Mouse (Mus musculus): Measurements from ENCODE around the gene Sec24b. TPM values are rescaled to one million over a fixed set of nuclear protein-coding genes. Genes with fewer than 3 reads are reported as not detected.

The Sec24b gene
- polyA plus RNA-seq, 1 experiment from 2014 or later = 35.6 TPM

DNA sequence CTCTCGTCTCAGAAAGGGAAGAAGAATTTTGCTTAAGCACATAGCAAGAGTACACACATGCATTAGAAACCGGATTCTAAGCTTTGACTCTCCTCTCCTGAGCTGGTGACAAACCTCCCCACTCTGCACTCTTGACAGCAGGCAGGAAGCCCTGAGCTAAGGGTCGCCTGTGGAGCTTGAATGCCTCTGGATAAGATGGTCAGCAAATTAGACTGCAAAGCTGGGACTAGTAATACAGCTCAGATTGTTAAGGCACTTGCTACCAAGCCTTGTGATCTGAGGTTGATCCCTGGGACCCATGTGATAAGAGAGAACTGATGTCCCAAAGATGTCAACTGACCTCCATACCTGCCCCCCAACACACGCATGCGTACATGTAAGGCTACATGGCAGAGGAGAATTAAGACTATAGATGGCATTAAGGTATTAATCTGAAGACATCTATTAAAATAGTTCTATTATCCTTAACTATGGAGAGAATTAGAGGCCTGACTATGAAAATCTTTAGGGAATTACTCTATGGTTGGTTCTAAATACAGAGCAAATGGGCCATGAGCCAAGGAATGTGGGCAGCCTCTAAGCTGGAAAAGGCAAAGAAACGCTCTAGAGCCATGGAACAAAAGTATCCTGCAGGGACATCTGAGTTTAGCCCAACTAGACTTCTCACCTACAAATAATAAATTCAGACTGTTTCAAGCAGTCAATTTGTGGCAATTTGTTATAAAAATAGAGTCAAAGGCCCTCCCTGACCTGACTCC, 8.6 kb downstream of the Sec24b start:
- H3K27me3 ChIP-seq = no peaks in the 10 kb centered on the region
- H3K36me3 ChIP-seq = 0 out of 2 replicates have a peak, but pooled peaks cover 6% of the 10 kb centered on the region
- no peaks in the 10 kb centered on the region for H3K9me3 ChIP-seq
- peaks cover 12% of the 10 kb centered on the region for H3K4me1 ChIP-seq
- 79% methylated on average over 6 of the region's 6 CpGs for WGBS
- no peak overlapping the region for H3K4me2 ChIP-seq (replicated peaks)
- no peak overlapping the region for H3K27ac ChIP-seq (replicated peaks)
- H3K4me3 ChIP-seq = no peak overlapping the region
- ATAC-seq (ENCODE audit: low FRiP score, low read depth) = no peak
- no peak overlapping the region for H3K9ac ChIP-seq (replicated peaks)

DNA sequence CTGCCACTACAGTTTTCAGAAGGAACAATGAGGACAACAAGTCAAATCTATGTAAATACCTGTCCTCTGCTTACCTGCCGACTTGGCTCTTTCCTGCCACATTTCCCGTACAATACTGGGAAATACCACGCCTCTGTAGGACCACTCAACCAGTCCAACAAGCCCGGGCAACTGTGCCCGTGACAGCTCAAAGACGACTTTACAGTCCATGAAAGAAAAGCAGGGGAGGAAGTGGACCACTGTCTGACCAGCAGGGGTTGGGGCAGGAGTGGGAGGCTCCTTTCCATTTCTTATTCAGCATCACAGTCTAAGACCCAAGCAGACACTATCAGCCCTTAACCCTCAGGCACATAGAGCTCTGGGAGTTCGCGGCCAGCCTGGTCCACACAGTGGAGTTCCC, 9.2 kb downstream of the Sec24b start:
- peaks cover 9% of the 10 kb centered on the region for H3K4me1 ChIP-seq
- H3K27ac ChIP-seq (replicated peaks) = no peak overlapping the region
- H3K9me3 ChIP-seq = no peaks in the 10 kb centered on the region
- no peak overlapping the region for H3K4me3 ChIP-seq
- 90% methylated on average over 8 of the region's 8 CpGs for WGBS
- H3K36me3 ChIP-seq = 0 out of 2 replicates have a peak, but pooled peaks cover 6% of the 10 kb centered on the region
- ATAC-seq (ENCODE audit: low FRiP score, low read depth) = no peak
- no peaks in the 10 kb centered on the region for H3K27me3 ChIP-seq
- no peak overlapping the region for H3K4me2 ChIP-seq (replicated peaks)
- no peak overlapping the region for H3K9ac ChIP-seq (replicated peaks)

DNA sequence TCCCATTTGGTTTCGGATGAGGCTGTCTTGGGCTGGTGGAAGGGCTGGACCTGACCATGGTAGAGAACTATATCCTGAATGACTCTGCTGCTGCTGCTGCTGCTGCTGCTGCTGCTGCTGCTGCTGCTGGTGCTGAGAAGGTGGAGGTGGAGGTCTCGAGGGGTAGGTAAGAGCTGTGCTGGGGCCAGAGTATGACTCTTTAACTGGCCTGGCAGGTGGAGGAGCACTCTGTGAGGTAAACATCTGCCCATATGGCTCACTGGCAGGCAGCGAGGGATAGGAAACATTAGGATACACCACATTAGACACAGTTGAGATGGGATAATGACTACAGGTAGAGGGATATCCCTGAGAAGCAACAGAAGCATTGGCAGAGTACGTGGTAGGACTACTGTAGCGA, 20.6 kb downstream of the Sec24b start:
- peaks cover 49% of the 10 kb centered on the region for H3K36me3 ChIP-seq
- WGBS = 94% methylated on average over 5 of the region's 5 CpGs
- H3K4me3 ChIP-seq = no peak overlapping the region
- no peak overlapping the region for H3K9ac ChIP-seq (replicated peaks)
- no peaks in the 10 kb centered on the region for H3K4me1 ChIP-seq
- no peak for ATAC-seq (ENCODE audit: low FRiP score, low read depth)
- no peaks in the 10 kb centered on the region for H3K27me3 ChIP-seq
- H3K27ac ChIP-seq (replicated peaks) = no peak overlapping the region
- H3K9me3 ChIP-seq = peaks cover 4% of the 10 kb centered on the region; the same call in 1 of the 2 replicates
- no peak overlapping the region for H3K4me2 ChIP-seq (replicated peaks)

DNA sequence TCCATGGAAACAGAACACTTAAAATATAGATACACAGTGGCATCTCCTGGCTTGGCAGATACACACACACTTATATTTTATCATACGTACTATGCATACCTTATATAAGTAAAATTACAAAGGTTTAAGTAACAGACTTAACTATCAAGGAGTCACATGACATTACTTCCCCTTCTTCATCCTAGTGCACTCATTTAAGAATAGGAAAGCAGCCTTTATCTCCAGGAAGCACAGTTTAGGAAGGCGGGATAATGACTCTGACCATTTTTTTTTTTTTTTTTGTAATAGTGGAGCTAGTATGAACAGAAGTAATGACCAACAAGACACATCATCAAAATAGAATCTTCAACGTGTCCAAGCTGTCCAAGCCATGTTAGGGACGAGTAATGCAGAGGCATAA, 21.3 kb downstream of the Sec24b start:
- no peak for ATAC-seq (ENCODE audit: low FRiP score, low read depth)
- Histone ChIP-seq H3K4me2 (replicated peaks) (no peak overlapping the region), H3K36me3 (peaks cover 54% of the 10 kb centered on the region), H3K27me3 (no peaks in the 10 kb centered on the region), H3K27ac (replicated peaks) (no peak overlapping the region), H3K9me3 (peaks cover 4% of the 10 kb centered on the region; the same call in 1 of the 2 replicates), H3K4me1 (no peaks in the 10 kb centered on the region), H3K9ac (replicated peaks) (no peak overlapping the region), H3K4me3 (no peak overlapping the region)
- WGBS = 93% methylated on average over 4 of the region's 4 CpGs

DNA sequence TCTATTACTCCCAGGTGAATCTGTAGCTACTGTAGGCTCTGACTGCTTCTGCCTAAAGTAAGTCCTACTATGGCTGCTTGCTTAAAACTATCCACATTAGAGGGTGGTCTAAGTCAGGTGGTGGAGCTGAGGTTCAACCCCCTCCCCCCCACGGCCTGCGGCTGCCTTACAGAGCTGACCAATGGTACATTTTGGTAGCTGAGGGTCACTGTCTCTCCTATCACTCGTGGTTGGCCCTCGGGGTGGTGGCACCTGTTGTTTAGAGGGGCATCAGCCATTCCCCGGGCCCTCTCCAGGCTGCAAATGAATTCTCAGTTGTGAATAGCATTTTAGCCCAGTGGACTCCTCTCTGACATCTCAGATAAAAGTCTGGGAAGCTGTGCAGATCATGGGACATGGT, 32.6 kb downstream of the Sec24b start:
- H3K4me2 ChIP-seq (replicated peaks) = no peak overlapping the region
- H3K9ac ChIP-seq (replicated peaks) = no peak overlapping the region
- H3K27ac ChIP-seq (replicated peaks) = no peak overlapping the region
- WGBS = 91% methylated on average over 5 of the region's 5 CpGs
- no peak overlapping the region for H3K4me3 ChIP-seq
- H3K4me1 ChIP-seq = no peaks in the 10 kb centered on the region
- peaks cover 63% of the 10 kb centered on the region for H3K36me3 ChIP-seq
- no peaks in the 10 kb centered on the region for H3K27me3 ChIP-seq
- no peaks in the 10 kb centered on the region for H3K9me3 ChIP-seq
- no peak for ATAC-seq (ENCODE audit: low FRiP score, low read depth)

DNA sequence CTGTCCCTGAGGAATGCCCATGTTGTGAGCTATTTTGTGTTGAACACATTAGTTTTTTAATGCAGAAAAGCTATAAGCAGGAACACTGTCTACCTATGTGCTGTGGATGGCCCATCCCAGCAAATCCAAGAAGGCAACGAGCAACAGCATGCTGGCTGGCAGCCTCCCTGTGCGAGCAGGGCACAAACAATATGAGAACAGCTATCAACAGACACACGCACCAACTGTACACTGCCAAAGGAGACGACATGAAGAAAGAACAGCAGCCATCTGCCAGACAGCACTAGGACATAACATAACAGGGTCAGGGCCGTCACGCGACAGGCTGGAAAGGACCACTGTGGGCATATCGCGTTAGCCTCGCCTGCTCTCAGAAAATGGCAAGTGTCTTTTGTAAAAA, 35.2 kb downstream of the Sec24b start:
- Histone ChIP-seq H3K4me2 (replicated peaks) (no peak overlapping the region), H3K27me3 (no peaks in the 10 kb centered on the region), H3K36me3 (peaks cover 54% of the 10 kb centered on the region), H3K27ac (replicated peaks) (no peak overlapping the region), H3K9ac (replicated peaks) (no peak overlapping the region), H3K4me1 (no peaks in the 10 kb centered on the region), H3K9me3 (no peaks in the 10 kb centered on the region), H3K4me3 (no peak overlapping the region)
- WGBS = 89% methylated on average over 10 of the region's 10 CpGs
- ATAC-seq (ENCODE audit: low FRiP score, low read depth) = no peak

DNA sequence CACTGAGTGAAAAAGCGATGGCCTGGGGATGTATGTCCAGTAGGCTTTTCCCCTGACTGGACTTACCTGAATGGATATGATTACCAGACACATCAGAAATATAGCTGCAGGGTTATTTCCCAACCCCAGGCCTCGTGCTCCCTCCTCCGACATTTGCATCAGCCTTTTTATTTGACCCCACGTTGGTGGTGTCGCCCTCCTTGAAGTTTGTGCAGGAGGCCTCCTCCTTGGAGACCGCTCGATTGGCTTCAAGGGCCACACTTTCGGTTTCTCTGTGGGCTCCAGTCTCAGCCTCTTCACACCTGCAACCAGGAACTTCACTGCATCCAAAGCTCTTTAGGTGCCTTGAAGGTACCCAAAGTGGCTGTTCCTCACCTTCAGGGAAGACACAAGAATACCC, 35.8 kb downstream of the Sec24b start:
- no peaks in the 10 kb centered on the region for H3K4me1 ChIP-seq

DNA sequence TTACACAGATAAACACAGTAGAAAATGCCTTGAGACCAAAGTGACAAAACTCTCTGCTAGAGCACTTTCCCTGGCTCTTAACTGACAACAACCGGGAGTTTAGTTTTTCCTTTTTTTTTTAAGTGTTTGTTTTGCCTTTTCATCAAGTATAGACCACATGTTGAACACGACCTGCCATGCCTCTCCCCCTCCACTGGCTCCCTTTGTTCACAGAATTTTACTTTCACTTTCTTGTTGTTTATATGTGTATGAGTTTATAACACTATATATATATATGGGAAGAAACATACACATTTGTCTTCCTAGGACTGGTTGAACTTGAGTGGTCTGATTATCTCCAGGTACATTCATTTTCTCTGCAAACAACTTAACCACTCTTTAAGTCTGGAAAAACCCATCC, 48.4 kb downstream of the Sec24b start:
- Histone ChIP-seq H3K27me3 (no peaks in the 10 kb centered on the region), H3K9me3 (no peaks in the 10 kb centered on the region), H3K9ac (replicated peaks) (no peak overlapping the region), H3K4me3 (no peak overlapping the region), H3K4me1 (no peaks in the 10 kb centered on the region), H3K36me3 (peaks cover 24% of the 10 kb centered on the region), H3K4me2 (replicated peaks) (no peak overlapping the region), H3K27ac (replicated peaks) (no peak overlapping the region)
- WGBS = 90% methylated on average over 2 of the region's 2 CpGs
- no peak for ATAC-seq (ENCODE audit: low FRiP score, low read depth)

More for the DNA sequence above, 35.8 kb downstream of the Sec24b start:
- Histone ChIP-seq H3K27ac (replicated peaks) (no peak overlapping the region), H3K9ac (replicated peaks) (no peak overlapping the region), H3K4me2 (replicated peaks) (no peak overlapping the region), H3K36me3 (peaks cover 50% of the 10 kb centered on the region), H3K27me3 (no peaks in the 10 kb centered on the region), H3K4me3 (no peak overlapping the region), H3K9me3 (no peaks in the 10 kb centered on the region)
- 92% methylated on average over 8 of the region's 8 CpGs for WGBS
- no peak for ATAC-seq (ENCODE audit: low FRiP score, low read depth)

DNA sequence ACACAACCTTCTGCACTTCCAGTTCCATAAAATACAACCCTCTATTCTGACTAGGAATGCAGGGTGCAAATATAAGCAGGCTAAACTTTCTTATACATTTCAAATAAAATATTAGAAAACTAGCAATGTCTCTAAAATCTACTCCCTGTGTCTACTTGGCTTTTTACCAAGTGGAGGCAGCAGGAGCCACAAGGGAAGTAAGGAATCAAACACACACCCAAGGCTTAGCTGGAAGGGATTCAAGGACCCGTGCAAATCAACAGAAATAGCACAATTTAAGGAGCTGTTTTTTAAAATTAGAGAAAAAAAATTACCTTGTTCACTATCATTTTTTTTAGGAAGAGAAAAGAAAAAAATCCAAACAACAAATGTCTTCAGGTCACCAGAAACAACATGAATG, 50.1 kb downstream of the Sec24b start:
- no peak for ATAC-seq (ENCODE audit: low FRiP score, low read depth)
- no peak overlapping the region for H3K9ac ChIP-seq (replicated peaks)
- no peaks in the 10 kb centered on the region for H3K9me3 ChIP-seq
- WGBS = 78% methylated on average over 1 of the region's 1 CpGs
- peaks cover 35% of the 10 kb centered on the region for H3K36me3 ChIP-seq
- no peak overlapping the region for H3K4me2 ChIP-seq (replicated peaks)
- H3K4me3 ChIP-seq = no peak overlapping the region
- no peak overlapping the region for H3K27ac ChIP-seq (replicated peaks)
- H3K27me3 ChIP-seq = no peaks in the 10 kb centered on the region
- no peaks in the 10 kb centered on the region for H3K4me1 ChIP-seq

DNA sequence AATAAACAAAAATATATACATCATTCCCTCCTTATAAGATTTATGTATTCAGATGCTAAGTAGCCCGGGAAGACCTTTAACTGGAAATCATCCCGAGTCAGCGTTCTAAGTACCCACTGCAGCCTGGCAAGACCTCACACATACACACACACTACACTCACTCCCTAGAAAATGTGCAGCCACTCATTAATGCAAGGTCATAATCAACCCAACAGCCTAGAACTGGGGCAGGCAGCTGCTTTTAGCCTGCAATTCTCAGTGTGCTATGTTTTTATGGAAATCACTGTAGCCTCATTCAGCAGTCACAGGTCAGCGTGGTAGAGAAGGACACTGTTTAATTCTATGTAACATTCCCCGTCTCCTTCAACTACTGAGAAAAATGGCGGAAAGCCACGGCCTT, 55.2 kb downstream of the Sec24b start:
- Histone ChIP-seq H3K4me2 (replicated peaks) (no peak overlapping the region), H3K9me3 (no peaks in the 10 kb centered on the region), H3K9ac (replicated peaks) (no peak overlapping the region), H3K36me3 (peaks cover 67% of the 10 kb centered on the region), H3K4me1 (no peaks in the 10 kb centered on the region), H3K4me3 (no peak overlapping the region), H3K27ac (replicated peaks) (no peak overlapping the region), H3K27me3 (no peaks in the 10 kb centered on the region)
- no peak for ATAC-seq (ENCODE audit: low FRiP score, low read depth)
- 93% methylated on average over 7 of the region's 7 CpGs for WGBS

DNA sequence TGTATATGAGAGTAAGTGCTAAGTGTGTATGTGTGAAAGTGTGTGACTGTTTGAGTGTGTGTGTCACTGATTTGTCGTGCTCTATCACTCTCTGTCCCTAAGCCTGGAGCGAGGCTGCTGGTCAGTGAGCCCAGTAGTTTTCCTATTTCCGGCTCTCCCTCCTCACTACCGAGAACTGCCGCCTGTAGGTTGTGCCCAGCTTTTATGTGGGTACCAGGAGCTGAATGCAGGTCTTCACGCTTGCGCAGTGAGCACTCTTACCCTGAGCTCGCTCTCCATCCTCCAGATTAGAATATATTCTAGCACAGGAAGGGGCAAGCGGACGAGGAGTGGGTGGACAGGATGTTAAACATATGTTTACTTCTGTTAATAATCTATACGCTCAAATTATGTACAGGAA, 60.4 kb downstream of the Sec24b start:
- ATAC-seq (ENCODE audit: low FRiP score, low read depth) = no peak
- no peaks in the 10 kb centered on the region for H3K4me1 ChIP-seq
- 97% methylated on average over 11 of the region's 11 CpGs for WGBS
- peaks cover 88% of the 10 kb centered on the region for H3K36me3 ChIP-seq
- no peak overlapping the region for H3K9ac ChIP-seq (replicated peaks)
- no peak overlapping the region for H3K4me2 ChIP-seq (replicated peaks)
- H3K27me3 ChIP-seq = no peaks in the 10 kb centered on the region
- H3K9me3 ChIP-seq = no peaks in the 10 kb centered on the region
- H3K4me3 ChIP-seq = no peak overlapping the region
- H3K27ac ChIP-seq (replicated peaks) = no peak overlapping the region

DNA sequence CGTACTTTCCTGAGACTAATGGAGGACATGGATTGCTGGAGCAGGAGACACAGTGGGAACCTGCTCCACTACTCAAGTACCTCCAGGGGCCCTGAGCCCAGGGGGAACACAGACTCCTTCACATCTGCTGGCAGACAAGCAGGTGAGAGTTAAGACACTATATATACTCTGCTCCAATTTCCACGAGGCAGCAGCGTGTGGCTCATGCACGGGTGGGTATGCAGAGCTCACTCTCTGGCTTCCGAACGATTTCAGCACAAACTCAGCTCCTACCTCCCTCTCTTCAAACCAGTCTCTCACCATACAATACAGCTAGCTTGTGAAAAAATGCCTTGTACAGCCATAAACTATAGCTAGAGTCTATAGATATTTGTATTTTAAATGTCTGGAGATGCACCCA, 62.8 kb downstream of the Sec24b start:
- peaks cover 94% of the 10 kb centered on the region for H3K36me3 ChIP-seq

DNA sequence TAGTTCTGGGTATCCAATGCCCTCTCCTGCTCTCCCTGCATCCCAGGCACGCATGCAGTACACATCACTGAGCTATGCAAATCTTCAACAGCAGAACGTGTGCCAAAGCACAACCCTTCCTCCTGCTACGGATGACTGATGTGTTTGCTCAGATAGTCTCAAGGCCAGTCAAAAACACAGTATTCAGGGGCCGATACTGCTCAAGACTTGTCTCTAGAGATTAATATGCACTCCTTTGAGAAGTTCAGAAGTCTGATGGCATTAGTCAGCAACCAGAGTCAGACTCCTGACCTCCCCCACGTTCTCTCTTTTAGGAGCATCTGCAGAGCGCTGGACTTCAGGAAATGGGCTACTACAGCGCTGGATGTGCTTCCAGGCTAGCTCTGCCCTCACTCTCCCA, 63.4 kb downstream of the Sec24b start:
- Histone ChIP-seq H3K4me1 (no peaks in the 10 kb centered on the region), H3K4me3 (no peak overlapping the region), H3K9me3 (no peaks in the 10 kb centered on the region), H3K27me3 (no peaks in the 10 kb centered on the region), H3K36me3 (peaks cover 96% of the 10 kb centered on the region), H3K27ac (replicated peaks) (no peak overlapping the region), H3K9ac (replicated peaks) (no peak overlapping the region), H3K4me2 (replicated peaks) (no peak overlapping the region)
- ATAC-seq (ENCODE audit: low FRiP score, low read depth) = no peak
- WGBS = 92% methylated on average over 7 of the region's 7 CpGs

More for the DNA sequence above, 62.8 kb downstream of the Sec24b start:
- Histone ChIP-seq H3K9ac (replicated peaks) (no peak overlapping the region), H3K4me2 (replicated peaks) (no peak overlapping the region), H3K27ac (replicated peaks) (no peak overlapping the region), H3K27me3 (no peaks in the 10 kb centered on the region), H3K4me1 (no peaks in the 10 kb centered on the region), H3K4me3 (no peak overlapping the region), H3K9me3 (no peaks in the 10 kb centered on the region)
- ATAC-seq (ENCODE audit: low FRiP score, low read depth) = no peak
- 99% methylated on average over 6 of the region's 6 CpGs for WGBS

Data from midbrain, embryonic 12.5 days (tissue).